Mouse (Mus musculus) midbrain, embryonic 16.5 days (tissue): ENCODE measurements around the gene Nfix. TPM values are rescaled to one million over a fixed set of nuclear protein-coding genes. Genes with fewer than 3 reads are reported as not detected.

Experiments used
- ATAC-seq: fragments of 200-750 bp; cut with Nextera tagmentation; 2 replicates; pipeline ENCODE4 v1.8.0; 2017; ENCODE audit warnings: moderate TSS enrichment
- H3K27ac ChIP-seq: fragments of 300-500 bp; sonication (generic); 2 replicates; pipeline ENCODE4 v1.5.1; 2014; ENCODE audit warnings: mild to moderate bottlenecking, low read length, mixed read lengths
- H3K27me3 ChIP-seq: fragments of 300-500 bp; sonication (generic); 2 replicates; pipeline ENCODE4 v1.6.1; 2014; ENCODE audit warnings: low read depth, low read length, mixed read lengths; ENCODE audit not compliant: control insufficient read depth, insufficient read depth
- H3K36me3 ChIP-seq: fragments of 300-500 bp; sonication (generic); 2 replicates; pipeline ENCODE4 v1.6.1; 2014; ENCODE audit warnings: mild to moderate bottlenecking, low read length, moderate library complexity, mixed read lengths; ENCODE audit not compliant: control insufficient read depth, insufficient read depth
- H3K4me1 ChIP-seq: fragments of 300-500 bp; sonication (generic); 2 replicates; pipeline ENCODE4 v1.6.1; 2014; ENCODE audit warnings: mild to moderate bottlenecking, low read length, mixed read lengths; ENCODE audit not compliant: control insufficient read depth, insufficient read depth
- H3K4me2 ChIP-seq: fragments of 300-500 bp; sonication (generic); 2 replicates; pipeline ENCODE4 v1.6.1; 2014; ENCODE audit warnings: mild to moderate bottlenecking, low read length, mixed read lengths
- H3K4me3 ChIP-seq: fragments of 300-500 bp; sonication (generic); 2 replicates; pipeline ENCODE4 v1.5.1; 2014; ENCODE audit warnings: low read depth, mild to moderate bottlenecking, low read length, moderate library complexity, mixed read lengths
- H3K9ac ChIP-seq: fragments of 300-500 bp; sonication (generic); 2 replicates; pipeline ENCODE4 v1.6.1; 2014; ENCODE audit warnings: low read depth, low read length, mixed read lengths
- H3K9me3 ChIP-seq: fragments of 300-500 bp; sonication (generic); replicated peaks from 2 replicates; pipeline ENCODE4 v1.6.1; 2014; ENCODE audit warnings: mild to moderate bottlenecking, low read length, mixed read lengths; ENCODE audit not compliant: control insufficient read depth, poor library complexity, severe bottlenecking
- WGBS: fragments of 180-500 bp; shearing (Covaris S2); extraction: QIAGEN DNeasy Blood & Tissue Kit; methylation state at CpG from one replicate; pipeline ENCODE4 v1.1.7; 2014; 5-methylcytosine and 5-hydroxymethylcytosine counted together
- polyA plus RNA-seq: library from polyadenylated mRNA; unstranded; fragments of >200 nt; fragmentation: Nextera tagmentation; extraction: Ambion mirVana; gene quantifications from 2 replicates; pipeline ENCODE4 v1.2.1, GENCODE M21; 2015

Nfix gene
- polyA plus RNA-seq, 1 experiment from 2014 or later = 55.4 TPM

- Histone ChIP-seq H3K9me3 (no peaks in the 10 kb centered on the region), H3K4me1 (peaks cover 6% of the 10 kb centered on the region; the same call in 1 of the 2 replicates), H3K9ac (no peak overlapping the region), H3K36me3 (no peaks in the 10 kb centered on the region), H3K4me3 (no peak overlapping the region), H3K27ac (peak overlapping the region; percentile 74), H3K27me3 (peaks cover 56% of the 10 kb centered on the region), H3K4me2 (no peak overlapping the region)
- WGBS = 86% methylated on average over 9 of the region's 9 CpGs
- no peak for ATAC-seq
Observed at GRCm38 (mm10) chr8:84793134-84793533, 7.0 kb downstream of the Nfix start.

GRCm38 (mm10) chr8:84792429-84792947 is 7.7 kb downstream of the Nfix start:
- no peak for ATAC-seq
- no peak overlapping the region for H3K4me3 ChIP-seq
- no peaks in the 10 kb centered on the region for H3K36me3 ChIP-seq
- H3K27me3 ChIP-seq = peaks cover 59% of the 10 kb centered on the region
- peak overlapping the region; percentile 40; the same call in 1 of the 2 replicates for H3K27ac ChIP-seq
- no peaks in the 10 kb centered on the region for H3K9me3 ChIP-seq
- H3K9ac ChIP-seq = no peak overlapping the region
- WGBS = 74% methylated on average over 12 of the region's 12 CpGs
- H3K4me2 ChIP-seq = no peak overlapping the region
- H3K4me1 ChIP-seq = peaks cover 6% of the 10 kb centered on the region; the same call in 1 of the 2 replicates

DNA sequence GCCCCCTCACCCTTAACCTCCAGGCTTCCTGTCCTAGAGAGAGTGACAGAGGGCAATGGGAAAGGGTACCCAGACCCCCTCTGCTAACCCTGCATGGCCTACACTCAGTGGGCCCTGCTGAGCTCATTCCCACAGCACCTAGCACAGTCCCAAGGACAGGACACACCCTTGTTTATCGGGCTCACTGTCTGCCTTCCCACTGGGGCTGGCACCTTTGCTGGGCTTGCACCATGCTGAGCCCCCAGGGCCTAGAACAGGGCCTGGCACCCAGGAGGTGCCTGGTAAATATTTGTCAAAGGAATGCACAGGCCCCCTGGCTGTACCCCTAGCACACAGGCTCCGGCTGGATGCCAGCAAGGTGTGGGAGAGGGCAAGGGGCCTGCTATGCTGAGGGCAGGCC is 9.6 kb downstream of the Nfix start:
- no peak overlapping the region for H3K4me3 ChIP-seq
- no peak overlapping the region for H3K4me2 ChIP-seq
- H3K9ac ChIP-seq = no peak overlapping the region
- H3K27me3 ChIP-seq = peaks cover 60% of the 10 kb centered on the region
- no peaks in the 10 kb centered on the region for H3K36me3 ChIP-seq
- no peak for ATAC-seq
- peak overlapping the region; percentile 26; the same call in 1 of the 2 replicates for H3K27ac ChIP-seq
- no peaks in the 10 kb centered on the region for H3K9me3 ChIP-seq
- peaks cover 11% of the 10 kb centered on the region for H3K4me1 ChIP-seq
- 71% methylated on average over 2 of the region's 2 CpGs for WGBS

DNA sequence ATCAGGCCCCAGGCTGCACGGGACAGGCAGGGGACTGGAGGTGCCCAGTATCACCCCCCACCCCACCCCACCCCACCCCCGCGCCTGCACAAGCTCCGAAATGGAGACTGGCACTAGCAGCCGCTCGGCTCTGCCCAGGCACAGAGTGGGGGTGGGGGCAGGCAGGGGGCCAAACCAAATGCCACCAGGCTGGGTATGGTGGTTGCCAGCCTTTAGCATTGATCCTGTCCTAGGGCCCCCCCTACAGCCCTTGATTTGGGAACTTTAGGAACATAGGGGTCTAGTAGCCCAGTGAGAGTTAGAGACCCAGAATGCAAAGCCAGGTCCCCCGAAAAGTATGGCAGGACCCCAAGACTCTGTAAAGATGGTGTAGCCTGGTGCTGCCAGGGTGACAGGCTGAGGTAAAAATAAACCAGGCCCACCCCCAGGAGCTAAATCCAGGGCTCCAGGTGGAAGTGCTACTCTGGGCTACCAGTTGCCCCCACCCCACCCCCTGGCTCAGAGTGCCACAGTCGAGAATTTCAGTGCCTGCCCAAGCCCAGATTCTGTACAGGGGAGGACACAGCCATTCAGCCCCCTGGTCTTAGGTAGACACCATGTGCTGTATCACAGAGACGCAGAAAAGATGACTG is 10.2 kb downstream of the Nfix start:
- Histone ChIP-seq H3K4me2 (no peak overlapping the region; the same call in 1 of the 2 replicates), H3K4me3 (no peak overlapping the region), H3K36me3 (no peaks in the 10 kb centered on the region), H3K4me1 (peaks cover 11% of the 10 kb centered on the region), H3K27ac (peak overlapping the region; percentile 26; the same call in 1 of the 2 replicates), H3K9ac (no peak overlapping the region), H3K9me3 (no peaks in the 10 kb centered on the region), H3K27me3 (peaks cover 57% of the 10 kb centered on the region)
- 69% methylated on average over 9 of the region's 9 CpGs for WGBS
- no peak for ATAC-seq

DNA sequence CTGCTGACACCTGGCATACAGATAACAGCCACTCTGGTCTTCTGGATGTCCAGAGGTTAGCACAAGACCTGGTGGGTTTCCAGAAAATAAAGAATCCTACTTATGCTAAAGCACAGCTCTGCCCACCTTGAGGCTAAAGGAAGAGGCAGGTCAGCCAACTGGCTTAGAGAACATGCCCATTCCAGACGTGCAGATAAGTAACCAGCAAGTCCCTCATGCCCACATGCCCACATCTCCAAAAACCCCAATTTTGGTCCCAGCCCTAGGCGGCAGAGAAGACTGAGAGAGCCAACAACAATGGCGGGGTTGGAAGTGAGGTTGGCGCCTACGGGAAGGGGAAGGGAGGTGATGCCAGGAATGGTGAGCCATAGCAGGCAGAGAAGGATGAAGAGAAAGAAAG is 10.8 kb downstream of the Nfix start:
- H3K27me3 ChIP-seq = peaks cover 53% of the 10 kb centered on the region
- peak overlapping the region; percentile 15; the same call in 1 of the 2 replicates for H3K27ac ChIP-seq
- H3K4me1 ChIP-seq = peaks cover 11% of the 10 kb centered on the region
- H3K9ac ChIP-seq = no peak overlapping the region
- 51% methylated on average over 5 of the region's 5 CpGs for WGBS
- no peak for ATAC-seq
- peak overlapping the region; percentile 1; the same call in 1 of the 2 replicates for H3K4me2 ChIP-seq
- H3K9me3 ChIP-seq = no peaks in the 10 kb centered on the region
- no peaks in the 10 kb centered on the region for H3K36me3 ChIP-seq
- H3K4me3 ChIP-seq = no peak overlapping the region

DNA sequence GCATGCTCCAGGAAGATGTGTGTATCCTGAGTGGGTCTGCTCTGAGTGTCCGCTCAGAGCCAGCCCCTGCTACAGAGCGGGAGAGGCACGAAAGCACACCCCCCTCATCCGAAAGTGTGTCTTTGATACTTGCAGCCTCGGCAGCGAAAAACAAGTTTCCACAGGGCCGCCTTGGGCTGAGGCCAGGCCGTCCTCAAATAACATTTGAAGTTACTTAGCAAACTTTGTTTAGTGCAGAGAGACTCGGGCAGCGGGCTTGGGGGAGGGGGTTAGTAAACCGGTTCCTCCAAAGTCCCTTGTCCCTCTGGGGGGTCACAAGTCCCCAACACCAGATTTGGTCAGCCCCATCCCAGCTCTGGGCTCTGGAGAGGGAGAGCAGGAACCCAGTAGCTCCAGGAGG is 11.2 kb downstream of the Nfix start:
- H3K4me3 ChIP-seq = no peak overlapping the region
- no peaks in the 10 kb centered on the region for H3K9me3 ChIP-seq
- H3K27ac ChIP-seq = peak overlapping the region; percentile 15; the same call in 1 of the 2 replicates
- H3K36me3 ChIP-seq = no peaks in the 10 kb centered on the region
- WGBS = 10% methylated on average over 11 of the region's 11 CpGs
- H3K4me1 ChIP-seq = peaks cover 11% of the 10 kb centered on the region
- no peak overlapping the region for H3K4me2 ChIP-seq
- peaks cover 52% of the 10 kb centered on the region for H3K27me3 ChIP-seq
- H3K9ac ChIP-seq = no peak overlapping the region
- ATAC-seq = no peak

DNA sequence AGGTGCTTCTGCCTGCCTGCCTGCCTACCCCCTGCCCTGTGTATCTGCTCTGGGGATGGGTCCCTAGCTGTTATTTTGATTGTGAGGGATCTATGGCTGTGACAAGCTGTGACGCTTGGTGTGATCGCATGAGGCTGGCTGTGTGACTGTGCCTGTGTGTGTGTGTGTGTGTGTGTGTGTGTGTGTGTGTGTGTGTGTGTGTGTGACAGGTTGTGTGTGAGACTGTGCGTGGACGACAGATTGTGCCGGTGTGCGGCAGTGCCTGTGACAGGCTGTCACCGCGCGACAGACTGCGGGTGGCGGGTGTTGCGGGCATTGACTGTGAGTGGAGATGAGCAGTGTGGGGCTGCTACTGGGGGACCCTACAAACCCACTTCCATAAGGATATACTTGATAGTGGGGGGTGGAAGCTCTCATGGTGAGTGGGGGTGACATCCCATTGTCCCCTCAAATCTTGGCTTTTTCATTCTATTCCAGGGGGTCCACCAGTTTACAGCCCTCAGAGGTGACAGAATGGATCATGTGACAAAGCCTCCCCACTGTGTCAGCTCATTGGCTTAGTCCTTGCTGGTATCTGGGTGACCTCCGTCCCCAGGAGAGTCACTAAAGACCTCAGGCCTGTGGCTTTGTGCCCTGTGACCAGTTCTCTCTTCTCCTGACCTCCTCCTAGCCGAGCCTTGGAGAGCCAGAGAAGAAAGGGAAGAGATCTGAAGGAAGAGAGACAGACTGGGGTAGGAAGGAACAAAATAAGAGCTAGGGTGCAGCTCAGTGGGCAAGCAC is 12.4 kb downstream of the Nfix start:
- H3K4me3 ChIP-seq = no peak overlapping the region
- H3K9ac ChIP-seq = no peak overlapping the region
- no peaks in the 10 kb centered on the region for H3K9me3 ChIP-seq
- WGBS = 14% methylated on average over 13 of the region's 14 CpGs
- peaks cover 52% of the 10 kb centered on the region for H3K27me3 ChIP-seq
- H3K4me1 ChIP-seq = peaks cover 9% of the 10 kb centered on the region
- no peaks in the 10 kb centered on the region for H3K36me3 ChIP-seq
- ATAC-seq = no peak
- no peak overlapping the region for H3K4me2 ChIP-seq
- no peak overlapping the region for H3K27ac ChIP-seq

GRCm38 (mm10) chr8:84786801-84787467 is 13.2 kb downstream of the Nfix start:
- Histone ChIP-seq H3K4me2 (no peak overlapping the region), H3K9ac (no peak overlapping the region), H3K4me3 (no peak overlapping the region), H3K9me3 (no peaks in the 10 kb centered on the region), H3K36me3 (no peaks in the 10 kb centered on the region), H3K27me3 (peaks cover 59% of the 10 kb centered on the region), H3K27ac (peak overlapping the region; percentile 36), H3K4me1 (peaks cover 9% of the 10 kb centered on the region)
- 10% methylated on average over 11 of the region's 11 CpGs for WGBS
- ATAC-seq = no peak
